Mouse (Mus musculus) activated CD4-positive, CD25-positive, alpha-beta regulatory T cell, adult 4 months (primary cell): ENCODE results near the gene Myo1h. TPM values are rescaled to one million over a fixed set of nuclear protein-coding genes. Genes with fewer than 3 reads are reported as not detected.
A peak's percentile ranks its signal among the peaks of the same experiment; 100 is the strongest.

Source experiments
- ATAC-seq: one replicate; pipeline ENCODE4 v1.8.0; 2017
- polyA plus RNA-seq, 2 experiments: library from polyadenylated mRNA; unstranded; fragments of 100-300 nt; shearing (Covaris generic); gene quantifications; one replicate each; pipeline ENCODE4 v1.2.1; 2017

Gene Myo1h
- polyA plus RNA-seq, 2 experiments from 2014 or later = 2.2 to 2.8 TPM

DNA sequence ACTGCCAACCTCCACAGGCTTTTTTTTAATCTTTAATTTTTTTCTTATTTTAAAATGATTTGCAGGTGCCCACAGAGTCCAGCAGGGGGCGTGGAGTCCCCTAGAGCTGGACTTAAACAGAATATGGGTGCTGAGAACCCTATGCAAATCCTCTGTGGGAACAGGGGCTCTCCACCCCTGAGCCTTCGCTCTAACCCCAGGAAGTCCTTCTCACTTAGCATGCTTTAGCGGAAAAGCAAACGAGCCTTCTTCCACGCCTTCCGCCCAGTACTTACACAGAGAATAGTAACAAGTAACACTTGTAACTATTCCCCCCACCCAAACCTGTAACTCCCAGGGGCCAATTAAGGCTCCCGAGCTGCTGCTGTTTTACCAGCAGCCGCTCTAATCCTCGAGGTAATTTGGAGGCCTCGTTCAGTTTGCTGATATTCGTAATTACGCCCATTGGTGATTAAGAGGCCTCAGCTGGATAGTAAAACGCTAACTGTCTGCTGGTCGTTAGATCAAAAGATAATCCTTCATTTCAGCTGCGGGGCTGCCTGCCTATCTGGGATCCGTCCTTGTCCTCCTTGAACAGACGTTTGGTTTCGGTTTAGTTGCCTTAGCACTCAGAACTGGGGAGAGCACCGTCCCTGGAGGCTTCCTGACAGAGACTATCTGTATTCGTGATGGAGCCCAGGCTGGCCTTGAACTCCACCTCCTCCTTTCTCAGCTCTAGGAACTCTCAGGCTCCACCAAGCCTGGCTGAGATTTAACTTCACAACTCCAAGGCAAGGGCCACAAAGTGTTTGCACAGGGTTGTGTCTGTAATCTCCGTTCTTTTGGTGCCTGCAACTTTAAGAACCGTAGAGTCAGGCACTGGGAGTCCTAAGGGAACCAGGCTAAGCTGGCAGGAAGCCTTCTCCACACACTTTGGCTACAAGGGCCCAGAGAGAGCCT, 8.0 kb downstream of the Myo1h start:
- no peak for ATAC-seq

DNA sequence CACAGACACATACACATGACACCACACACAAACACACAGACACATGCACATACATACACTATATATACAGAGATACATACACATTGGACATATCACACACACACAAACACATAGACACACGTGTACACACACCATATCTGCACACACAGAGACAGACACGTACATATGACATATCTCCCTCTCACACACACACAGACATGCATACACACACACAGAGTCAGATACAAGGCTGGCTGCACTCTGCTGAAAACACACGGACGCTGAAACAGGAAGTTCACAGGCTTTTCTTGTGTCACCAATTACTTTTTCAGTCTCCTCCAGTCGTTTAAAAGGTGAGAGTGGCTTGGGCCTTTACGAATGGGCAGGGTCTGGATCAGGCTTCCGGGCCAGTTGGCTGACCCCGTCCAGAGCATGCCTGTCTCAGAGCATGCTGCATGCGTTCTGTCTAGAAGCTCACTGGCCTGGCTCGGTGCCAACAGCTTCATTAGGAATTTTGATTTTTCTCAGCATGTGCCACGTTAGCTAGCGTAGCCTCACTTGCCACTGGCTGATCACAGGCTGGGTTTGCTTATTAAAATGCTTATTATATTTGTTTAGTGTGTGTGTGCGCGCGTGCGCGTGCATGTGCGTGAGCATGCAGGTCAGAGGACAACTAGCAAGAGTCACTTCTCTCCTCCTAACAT, 9.4 kb downstream of the Myo1h start:
- no peak for ATAC-seq

DNA sequence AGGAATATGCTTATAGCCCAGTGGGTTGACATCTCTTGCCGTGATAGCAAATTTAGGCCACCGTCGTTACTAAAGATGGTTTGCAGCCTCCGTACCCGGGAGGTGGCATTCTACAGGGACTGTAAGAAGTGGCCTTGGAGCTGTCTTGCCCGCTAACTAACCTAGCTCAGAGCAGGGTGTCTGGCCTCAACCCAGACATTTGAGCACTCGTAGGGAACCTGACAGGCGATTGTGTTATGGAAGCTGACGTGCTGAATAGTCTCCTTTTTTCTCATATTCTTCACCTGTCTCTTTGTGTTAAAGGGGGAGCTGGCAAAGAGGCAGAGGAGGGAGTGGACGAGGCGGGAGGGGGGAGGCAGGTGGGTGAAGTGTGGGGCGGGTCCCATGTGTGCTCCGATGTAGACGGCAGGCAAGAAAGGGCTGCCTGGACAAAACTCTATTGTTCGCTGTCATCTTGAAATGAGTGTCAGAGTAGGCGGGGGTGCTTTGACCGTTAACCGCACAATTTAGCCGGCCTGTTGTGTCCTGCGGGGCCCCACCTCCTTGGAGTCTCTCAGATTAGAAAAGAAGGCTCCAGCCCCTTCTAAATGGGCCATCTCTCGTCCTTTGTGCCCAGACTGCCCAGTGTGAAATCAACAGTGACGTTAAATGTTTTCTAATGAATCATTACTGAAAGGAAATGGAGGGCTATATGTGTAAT, 10.3 kb downstream of the Myo1h start:
- no peak for ATAC-seq

- no peak for ATAC-seq
These were observed 11.1 kb downstream of the Myo1h start for GRCm38 (mm10) chr5:114299883-114300610.

- no peak for ATAC-seq
These were observed 14.2 kb downstream of the Myo1h start for GRCm38 (mm10) chr5:114303166-114303565.

DNA sequence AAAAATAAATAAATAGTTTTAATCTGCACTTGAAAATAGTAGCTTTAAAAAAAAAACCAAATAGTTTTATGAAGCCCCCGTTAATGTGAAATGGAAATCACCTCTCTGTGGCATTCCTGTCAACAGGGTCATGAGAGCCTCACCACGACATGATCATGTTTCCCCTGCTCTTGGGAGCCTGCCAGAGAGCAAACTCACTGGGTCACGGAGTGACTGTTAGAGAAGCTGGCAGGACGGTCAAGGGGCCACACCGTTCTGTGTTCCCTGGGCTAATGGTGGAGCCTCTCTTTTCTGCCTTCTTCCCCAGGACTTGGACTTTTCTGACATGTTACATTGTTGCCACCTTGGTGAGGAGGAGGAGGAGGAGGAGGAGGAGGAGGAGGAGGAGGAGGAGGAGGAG, 17.5 kb downstream of the Myo1h start:
- ATAC-seq = no peak

GRCm38 (mm10) chr5:114308765-114309679, 20.1 kb downstream of the Myo1h start:
- ATAC-seq = no peak

- no peak for ATAC-seq
These were observed 20.7 kb downstream of the Myo1h start for GRCm38 (mm10) chr5:114309680-114310036.

GRCm38 (mm10) chr5:114323105-114323790, 34.3 kb downstream of the Myo1h start:
- peak; percentile 93 for ATAC-seq

- peak; percentile 28 for ATAC-seq
These were observed 35.0 kb downstream of the Myo1h start for GRCm38 (mm10) chr5:114323791-114324507.

DNA sequence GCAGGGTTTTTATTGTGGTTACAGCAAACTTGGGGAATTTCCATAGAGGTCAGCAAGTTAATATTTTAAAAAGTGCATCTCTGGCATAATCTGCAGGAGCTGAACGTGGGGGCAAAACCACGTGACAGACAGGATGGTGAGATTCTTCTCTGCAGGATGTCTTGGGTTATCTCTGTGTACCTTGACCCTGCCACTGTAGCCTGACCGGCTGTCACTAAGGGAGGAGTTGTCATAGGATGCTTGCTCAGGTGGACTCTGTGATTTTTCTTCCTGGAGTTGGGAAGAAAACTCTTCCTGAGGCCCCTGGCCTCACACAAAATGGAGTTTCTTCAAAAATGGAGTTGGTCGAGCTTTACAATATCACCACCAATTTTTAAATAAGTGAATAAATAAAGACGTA, 54.0 kb downstream of the Myo1h start:
- no peak for ATAC-seq

DNA sequence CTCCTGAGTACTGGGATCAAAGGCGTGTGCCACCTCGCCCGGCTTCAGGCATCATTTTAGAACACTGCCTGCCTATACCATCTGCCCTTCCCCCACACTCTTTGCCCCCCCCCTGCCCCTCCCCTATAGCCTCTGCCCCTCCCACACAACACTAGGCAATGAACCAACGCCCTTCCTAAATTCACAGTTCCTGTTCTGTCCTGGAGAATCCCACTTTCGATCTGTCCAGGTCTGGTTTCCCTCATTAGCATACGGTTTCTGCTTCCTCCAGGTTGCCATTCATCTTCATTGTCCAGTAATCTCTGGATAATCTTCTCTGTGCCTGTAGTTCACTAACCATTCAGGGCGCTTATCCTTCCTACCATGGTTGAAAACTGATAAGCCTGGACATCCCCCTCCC, 54.6 kb downstream of the Myo1h start:
- ATAC-seq = no peak

DNA sequence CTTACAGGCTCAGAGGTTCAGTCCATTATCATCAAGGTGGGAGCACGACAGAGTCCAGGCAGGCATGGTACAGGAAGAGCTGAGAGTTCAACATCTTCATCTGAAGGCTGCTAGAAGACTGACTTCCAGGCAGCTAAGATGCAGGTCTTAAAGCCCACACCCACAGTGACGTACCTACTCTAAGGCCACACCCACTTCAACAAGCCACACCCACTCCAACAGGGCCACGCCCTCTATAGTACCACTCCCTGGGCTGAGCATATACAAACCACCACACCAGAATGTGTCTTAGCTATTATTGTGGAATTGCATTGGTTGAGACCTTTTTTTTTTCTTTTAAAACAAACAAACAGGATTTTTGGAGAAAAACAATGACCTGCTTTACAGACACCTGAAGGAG, 56.6 kb downstream of the Myo1h start:
- ATAC-seq = no peak

DNA sequence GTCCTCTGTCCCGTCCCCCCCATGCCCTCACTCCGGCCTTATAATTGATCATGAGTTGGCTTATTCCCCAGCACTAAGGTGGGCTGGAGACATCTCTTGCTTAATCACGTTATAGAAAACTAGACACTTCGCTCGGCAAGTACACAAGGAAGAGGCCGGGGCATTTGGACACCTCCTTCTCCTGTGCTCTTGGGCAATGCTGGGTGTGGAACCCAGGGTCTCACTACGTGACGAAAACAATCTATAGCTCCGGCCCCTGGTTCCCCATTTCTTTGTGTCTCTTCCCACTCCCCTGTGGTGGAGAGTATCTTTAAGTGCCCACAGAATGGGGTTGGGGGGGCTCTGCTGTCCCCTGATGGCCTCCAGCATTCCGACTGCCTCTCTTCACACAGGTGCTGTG, 58.0 kb downstream of the Myo1h start:
- ATAC-seq = no peak

GRCm38 (mm10) chr5:114351490-114351889, 62.5 kb downstream of the Myo1h start:
- ATAC-seq = no peak

DNA sequence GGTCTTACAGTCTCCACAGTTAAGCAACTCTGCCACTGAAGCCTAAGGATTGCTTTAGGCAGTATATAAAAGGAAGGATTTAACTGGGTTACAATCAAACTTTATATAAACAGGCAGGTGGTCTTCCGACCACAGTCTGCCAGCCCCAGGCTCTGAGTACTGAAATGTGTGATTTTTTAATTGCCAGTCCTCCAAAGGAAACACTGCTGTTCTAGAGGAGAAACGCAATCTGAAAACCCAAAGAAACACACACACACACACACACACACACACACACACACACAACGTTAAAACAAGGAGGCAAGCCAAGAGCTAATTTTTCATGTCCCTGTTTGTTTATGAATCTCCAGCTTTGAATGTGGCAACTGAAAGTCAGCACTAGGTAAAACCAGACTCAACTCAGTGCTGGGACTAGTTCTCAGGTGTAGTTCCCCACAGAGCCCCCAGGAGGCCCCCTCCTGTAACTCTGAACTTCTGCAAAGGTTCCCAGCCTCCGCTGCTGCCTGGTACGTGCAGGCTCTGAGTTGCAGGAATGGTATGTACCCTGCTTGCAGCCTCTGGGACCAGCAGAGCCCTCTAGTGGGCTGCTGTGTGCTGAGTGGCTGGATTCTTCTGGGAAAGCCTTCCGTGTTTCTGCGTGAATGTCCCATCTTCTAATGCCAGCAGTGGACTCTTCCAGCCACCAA, 67.4 kb downstream of the Myo1h start:
- peak; percentile 76 for ATAC-seq

DNA sequence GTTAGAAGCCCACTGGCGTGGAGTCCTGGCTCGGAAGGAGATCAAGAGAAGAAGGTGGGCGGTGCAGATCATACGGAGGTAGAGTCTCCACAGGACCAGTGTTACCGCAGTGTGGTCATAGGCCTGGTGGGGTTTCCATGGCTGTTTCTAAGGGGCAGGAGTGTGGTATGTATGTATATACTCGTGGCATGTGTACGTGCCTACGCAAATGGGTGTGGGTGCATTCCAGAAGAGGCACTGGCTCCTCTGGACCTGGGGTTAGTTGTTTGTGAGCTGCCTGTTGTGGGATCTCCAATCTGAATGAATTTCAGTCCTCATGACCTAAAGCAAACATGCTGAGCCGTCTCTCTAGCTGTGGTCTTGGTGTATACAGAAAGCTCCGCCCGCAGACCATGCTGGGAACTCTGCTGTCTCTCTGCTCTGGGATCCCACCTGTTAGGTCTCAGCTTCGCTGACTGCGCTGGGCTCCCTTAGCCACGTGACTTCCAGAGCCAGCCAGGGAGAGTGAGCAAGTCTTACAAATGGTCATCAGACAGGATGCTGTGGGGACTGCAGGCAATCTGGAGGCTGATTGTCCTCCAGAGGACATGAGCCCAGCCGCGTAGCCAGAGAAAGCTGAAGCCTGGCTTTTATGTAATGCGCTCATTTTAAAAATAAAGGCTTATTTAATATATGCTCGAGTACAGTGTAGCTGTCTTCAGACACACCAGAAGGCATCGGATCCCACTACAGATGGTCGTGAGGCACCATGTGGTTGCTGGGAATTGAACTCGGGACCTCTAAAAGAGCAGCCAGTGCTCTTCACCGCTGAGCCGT, 68.2 kb downstream of the Myo1h start:
- ATAC-seq = peak; percentile 32

DNA sequence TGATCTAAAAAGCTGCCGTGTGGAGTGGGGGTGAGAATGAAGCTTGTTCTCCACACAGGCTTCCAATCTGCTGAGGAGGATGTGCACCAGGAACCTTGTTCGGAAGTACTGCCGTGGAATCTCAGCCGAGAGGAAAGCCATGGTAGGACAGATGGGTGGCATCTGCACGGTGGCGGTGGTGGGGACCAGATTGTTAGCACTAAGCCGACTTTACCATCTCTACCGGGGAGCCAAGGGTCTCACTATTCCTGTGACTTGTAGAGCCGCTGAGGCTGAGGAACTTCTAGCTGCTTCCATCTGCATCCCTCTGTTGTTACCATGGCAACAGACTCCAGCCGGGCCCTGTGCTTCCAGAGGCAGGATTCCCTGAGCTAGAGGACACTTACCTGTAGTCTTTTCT, 69.9 kb downstream of the Myo1h start:
- ATAC-seq = no peak

GRCm38 (mm10) chr5:114359586-114359985, 70.6 kb downstream of the Myo1h start:
- no peak for ATAC-seq
